Mouse (Mus musculus) cerebellum, postnatal 36 days (tissue): Measurements from ENCODE around the gene Ascc1.
"Not testable (repeated sequence)": the region's sequence is repeated elsewhere in the genome, so short reads cannot be mapped to it uniquely, and the experiment has no call there.

Experiments
- DNase-seq, 2 experiments: peaks; one replicate each; pipeline ENCODE4 v3.0.0; 2021 to 2022; ENCODE audit warnings: mixed read lengths in 2 of 2

The Ascc1 gene

GRCm38 (mm10) chr10:60118464-60118863 lies 115.9 kb downstream of the Ascc1 start:
- DNase-seq: no peak

DNA sequence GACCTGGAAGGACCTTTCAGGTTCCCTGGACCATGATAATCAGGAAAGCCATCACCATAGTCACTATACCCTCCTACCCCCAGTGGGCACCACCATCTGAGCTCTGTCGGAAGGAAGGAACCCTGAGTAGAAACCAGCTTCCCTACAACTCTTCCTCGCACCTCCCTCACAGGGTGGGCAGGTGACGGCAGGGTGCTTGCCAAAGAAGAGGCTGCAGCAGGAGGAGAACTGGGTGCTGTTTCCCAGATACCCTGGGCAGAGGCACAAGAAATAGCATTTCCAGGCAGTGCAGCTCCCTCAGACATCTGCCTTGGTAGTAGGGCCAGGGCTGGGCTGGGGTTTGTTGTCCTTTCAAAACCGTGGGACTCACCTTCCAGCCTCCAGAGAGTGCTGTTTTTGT lies 118.0 kb downstream of the Ascc1 start:
- no peak for DNase-seq

- DNase-seq: peak in 1 of 2 experiments; percentile 49
These were observed 121.5 kb downstream of the Ascc1 start for GRCm38 (mm10) chr10:60124078-60124477.

- DNase-seq: no peak
These were observed 123.1 kb downstream of the Ascc1 start for GRCm38 (mm10) chr10:60125529-60126327.

DNA sequence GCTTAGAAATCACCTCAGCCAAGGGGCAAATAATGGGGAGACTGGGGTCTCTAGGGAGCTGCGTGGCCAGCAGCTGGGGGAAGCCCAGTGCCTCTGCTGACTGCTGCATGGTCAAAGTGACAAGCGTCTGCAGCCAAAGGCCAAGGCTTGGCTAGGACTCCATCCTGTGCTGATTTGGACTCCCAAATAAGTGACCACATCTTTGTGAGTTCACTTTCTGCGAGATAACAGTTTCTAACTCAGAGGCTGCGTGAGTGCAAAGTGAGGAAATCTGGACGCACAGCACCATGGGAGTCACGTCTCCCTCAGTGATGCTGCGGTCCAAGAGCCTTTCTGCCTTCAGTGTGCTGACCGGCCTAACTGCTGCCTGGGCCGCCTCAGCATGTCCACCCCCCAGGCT lies 125.7 kb downstream of the Ascc1 start:
- DNase-seq: no peak

DNA sequence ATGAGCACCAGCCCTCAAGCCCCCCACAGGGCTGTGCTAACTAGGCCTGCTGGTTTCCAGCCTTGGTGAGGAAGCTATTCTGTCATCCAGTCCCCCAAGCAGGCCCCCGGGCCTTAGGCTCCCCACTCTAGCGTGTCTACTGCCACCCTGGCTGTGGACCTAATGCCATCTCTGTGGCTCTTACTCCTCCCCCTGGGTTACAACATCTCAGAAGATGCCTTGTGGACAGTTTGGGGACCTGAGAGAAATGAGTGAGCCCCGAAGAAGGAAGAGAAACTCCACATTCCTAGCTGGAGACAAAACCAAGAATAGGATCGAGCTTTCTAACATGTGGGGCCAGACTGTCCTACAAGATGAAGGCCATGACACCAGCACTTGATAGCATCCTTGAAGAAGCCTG lies 127.9 kb downstream of the Ascc1 start:
- DNase-seq: no peak

- DNase-seq: no peak
These were observed 130.9 kb downstream of the Ascc1 start for GRCm38 (mm10) chr10:60133501-60133900.

- no peak for DNase-seq
These were observed 131.6 kb downstream of the Ascc1 start for GRCm38 (mm10) chr10:60134201-60134600.

GRCm38 (mm10) chr10:60136010-60136409 lies 133.4 kb downstream of the Ascc1 start:
- DNase-seq: not testable (repeated sequence)

GRCm38 (mm10) chr10:60136935-60137334 lies 134.3 kb downstream of the Ascc1 start:
- no peak for DNase-seq

GRCm38 (mm10) chr10:60138680-60139079 lies 136.1 kb downstream of the Ascc1 start:
- no peak for DNase-seq

- no peak for DNase-seq
These were observed 138.1 kb downstream of the Ascc1 start for GRCm38 (mm10) chr10:60140751-60141150.

GRCm38 (mm10) chr10:60141656-60142160 lies 139.1 kb downstream of the Ascc1 start:
- DNase-seq: no peak

DNA sequence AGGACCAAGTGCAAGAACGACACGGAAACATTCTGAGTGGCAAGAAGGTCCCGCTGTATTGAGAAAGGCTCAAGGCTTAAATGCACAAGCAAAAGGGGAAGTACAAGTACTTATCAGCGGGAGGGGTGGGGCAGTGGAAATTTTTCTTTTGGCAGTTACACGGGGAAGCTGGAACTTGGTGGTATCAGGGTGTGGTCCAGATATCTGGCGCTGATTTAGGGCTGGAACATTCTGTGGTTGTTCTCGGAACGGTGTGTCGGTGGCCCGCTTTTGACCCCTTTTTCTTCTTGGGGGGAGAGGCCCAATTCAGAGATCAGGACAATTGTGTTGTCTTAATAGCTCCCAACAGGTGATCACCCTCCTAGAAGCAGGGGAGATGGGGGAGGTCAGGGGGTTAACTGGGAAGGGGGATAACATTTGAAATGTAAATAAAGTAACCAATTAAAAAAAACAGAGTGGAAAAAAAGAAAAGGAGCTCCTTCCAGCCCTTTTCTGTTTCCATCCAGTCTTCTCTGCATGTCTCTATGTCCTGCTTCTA lies 145.0 kb downstream of the Ascc1 start:
- DNase-seq: not testable (repeated sequence)

- DNase-seq: peak; percentile 84 to 86
These were observed 145.5 kb downstream of the Ascc1 start for GRCm38 (mm10) chr10:60148087-60148486.
